Mouse (Mus musculus): ENCODE results near the gene Junb.
A peak's percentile ranks its signal among the peaks of the same experiment; 100 is the strongest.

Gene Junb

GRCm38 (mm10) chr8:84989311-84989731 lies 10.8 kb upstream of the Junb start:
- no peak for DNase-seq (ENCODE audit: extremely low read depth, low read depth)

- no peak for DNase-seq (ENCODE audit: extremely low read depth, low read depth)
Observed at GRCm38 (mm10) chr8:84987903-84988302, 9.4 kb upstream of the Junb start.

GRCm38 (mm10) chr8:84987388-84987787 lies 8.9 kb upstream of the Junb start:
- no peak for DNase-seq (ENCODE audit: extremely low read depth, low read depth)

DNA sequence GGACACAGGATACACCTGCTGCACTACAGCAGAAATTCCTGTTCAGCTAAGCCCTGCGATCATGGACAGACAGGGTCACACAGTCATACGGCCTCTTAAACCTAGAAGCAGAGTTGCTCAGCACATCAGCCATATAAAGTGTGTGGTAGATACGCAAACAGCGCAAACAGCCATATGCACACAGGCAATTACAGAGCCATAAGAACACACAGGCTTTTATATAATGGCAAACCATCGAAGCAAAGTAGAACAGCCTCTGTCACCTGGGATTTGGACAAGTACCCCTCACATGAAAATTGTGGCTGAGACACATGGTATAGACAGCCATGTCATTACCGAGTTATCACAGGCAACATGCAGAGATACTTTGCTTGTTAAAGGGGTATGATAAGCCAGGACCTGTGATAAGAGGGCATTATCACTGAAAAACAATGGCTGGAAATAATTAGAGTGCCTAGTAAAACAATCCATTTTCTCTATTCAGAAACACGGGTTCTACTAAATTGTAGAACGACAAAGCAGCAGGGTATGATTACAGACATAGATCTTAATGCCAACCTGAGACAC lies 7.9 kb upstream of the Junb start:
- no peak for DNase-seq (ENCODE audit: extremely low read depth, low read depth)

DNA sequence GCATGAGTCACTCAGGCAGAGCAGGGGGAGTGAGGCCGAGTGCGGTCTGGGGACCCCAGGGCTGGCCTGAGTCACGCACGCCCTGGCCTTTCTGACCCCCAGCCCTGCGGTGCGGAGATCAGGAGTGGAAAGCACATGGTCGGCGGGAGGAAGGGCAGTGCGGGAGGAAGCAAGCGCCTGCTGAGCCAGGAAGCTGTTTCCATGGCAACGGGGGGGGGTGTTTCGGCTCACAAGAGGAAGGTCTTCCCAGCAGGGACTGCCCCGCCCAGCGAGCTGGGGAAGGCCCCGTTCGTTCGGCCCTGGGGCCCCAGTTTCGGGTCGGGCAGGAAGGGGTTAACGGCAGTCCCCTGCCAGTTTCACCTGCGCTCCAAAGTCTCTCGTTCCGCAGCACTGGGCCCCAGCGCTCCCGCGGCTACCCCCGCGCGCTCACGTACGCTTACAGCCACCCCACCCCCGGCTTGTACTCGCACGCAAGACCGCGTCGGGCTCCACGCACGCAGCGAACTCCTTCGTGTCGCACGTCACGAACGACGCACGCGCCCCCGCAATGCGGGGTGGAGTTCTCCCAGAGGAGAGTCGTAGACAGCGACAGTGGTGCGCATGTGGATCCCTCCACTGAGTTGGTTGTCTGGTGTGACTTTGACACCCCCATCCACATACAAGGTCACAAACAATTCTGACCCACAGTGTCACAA lies 7.3 kb upstream of the Junb start:
- no peak for DNase-seq (ENCODE audit: extremely low read depth, low read depth)

- DNase-seq (ENCODE audit: extremely low read depth, low read depth) = no peak
Observed at GRCm38 (mm10) chr8:84985049-84985683, 6.6 kb upstream of the Junb start.

- DNase-seq (ENCODE audit: extremely low read depth, low read depth) = no peak
Observed at GRCm38 (mm10) chr8:84984294-84985048, 6.0 kb upstream of the Junb start.

- DNase-seq (ENCODE audit: extremely low read depth, low read depth) = no peak
Observed at GRCm38 (mm10) chr8:84982499-84983011, 4.0 kb upstream of the Junb start.

GRCm38 (mm10) chr8:84981644-84982498 lies 3.4 kb upstream of the Junb start:
- DNase-seq (ENCODE audit: extremely low read depth, low read depth) = no peak

- no peak for DNase-seq (ENCODE audit: extremely low read depth, low read depth)
Observed at GRCm38 (mm10) chr8:84980622-84981358, 2.3 kb upstream of the Junb start.

DNA sequence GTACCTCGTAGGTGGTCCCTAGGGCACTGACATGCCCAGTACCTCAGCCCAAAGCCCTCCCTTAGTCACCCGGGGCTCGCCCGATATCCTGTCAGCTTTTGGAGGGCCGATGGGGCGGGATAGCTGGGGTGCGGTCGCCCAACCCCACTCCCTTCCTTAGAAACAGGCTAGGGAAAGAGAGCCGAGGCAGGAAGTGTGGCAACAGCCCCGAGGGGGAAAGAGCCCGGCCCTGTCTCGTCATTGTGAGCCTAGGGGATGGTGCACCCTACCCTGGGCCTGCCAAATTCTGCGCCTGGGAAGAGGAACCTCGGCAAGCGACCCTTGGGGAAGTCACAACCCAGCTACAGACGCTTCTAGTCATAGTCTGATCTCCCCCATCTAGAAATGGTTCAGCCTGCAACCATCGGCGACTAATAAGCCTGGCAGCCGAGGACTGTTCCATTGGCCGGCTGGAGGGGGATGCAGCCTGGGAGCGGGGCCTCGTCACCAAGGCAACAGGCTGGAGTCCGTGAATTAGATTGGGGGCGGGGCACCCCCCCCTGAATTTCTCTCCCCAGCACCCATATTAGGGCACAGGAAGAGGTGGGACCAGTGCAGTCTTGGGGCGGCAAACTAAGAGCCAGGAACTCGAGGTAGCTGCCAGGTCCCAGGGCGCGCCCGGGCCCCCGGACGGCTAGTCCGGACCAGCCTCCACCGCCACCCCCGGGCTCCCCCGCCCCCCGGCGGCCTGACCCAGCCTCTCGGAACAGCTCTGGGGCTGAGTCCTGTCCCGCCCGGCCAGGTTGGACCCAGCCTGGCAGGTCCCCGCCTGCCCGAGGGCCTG lies 1.3 kb upstream of the Junb start:
- peak; percentile 97 for DNase-seq (ENCODE audit: extremely low read depth, low read depth)

DNA sequence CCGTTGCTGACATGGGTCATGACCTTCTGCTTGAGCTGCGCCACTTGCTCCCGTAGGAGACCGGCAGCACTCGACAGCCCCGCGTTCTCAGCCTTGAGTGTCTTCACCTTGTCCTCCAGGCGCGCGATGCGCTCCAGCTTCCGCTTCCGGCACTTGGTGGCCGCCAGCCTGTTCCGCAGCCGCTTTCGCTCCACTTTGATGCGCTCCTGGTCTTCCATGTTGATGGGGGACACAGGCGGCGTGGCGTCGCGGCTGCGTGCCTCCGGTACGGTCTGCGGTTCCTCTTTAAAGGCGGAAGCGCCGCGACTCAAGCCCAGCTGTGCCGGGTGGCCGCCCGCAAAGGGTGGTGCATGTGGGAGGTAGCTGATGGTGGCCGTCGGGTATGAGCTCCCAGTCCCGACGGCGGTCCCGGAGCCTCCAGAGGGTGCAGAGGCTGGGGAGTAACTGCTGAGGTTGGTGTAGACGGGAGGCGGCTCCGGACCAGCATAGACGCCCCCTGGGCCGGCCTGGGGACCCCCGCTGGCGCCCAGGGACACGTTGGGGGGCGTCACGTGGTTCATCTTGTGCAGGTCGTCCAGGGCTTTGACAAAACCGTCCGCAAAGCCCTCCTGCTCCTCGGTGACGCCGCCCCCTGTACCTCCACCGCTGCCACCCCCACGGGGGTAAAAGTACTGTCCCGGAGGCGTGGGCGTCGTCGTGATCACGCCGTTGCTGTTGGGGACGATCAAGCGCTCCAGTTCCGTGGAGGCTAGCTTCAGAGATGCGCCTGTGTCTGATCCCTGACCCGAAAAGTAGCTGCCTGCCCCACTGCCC lies 877 bp downstream of the Junb start:
- DNase-seq (ENCODE audit: extremely low read depth, low read depth) = no peak

- no peak for DNase-seq (ENCODE audit: extremely low read depth, low read depth)
Observed at GRCm38 (mm10) chr8:84976763-84977434, 1.6 kb downstream of the Junb start.

GRCm38 (mm10) chr8:84976031-84976762 lies 2.3 kb downstream of the Junb start:
- DNase-seq (ENCODE audit: extremely low read depth, low read depth) = no peak

GRCm38 (mm10) chr8:84975434-84975833 lies 3.1 kb downstream of the Junb start:
- DNase-seq (ENCODE audit: extremely low read depth, low read depth) = no peak

- DNase-seq (ENCODE audit: extremely low read depth, low read depth) = no peak
Observed at GRCm38 (mm10) chr8:84974543-84975142, 3.9 kb downstream of the Junb start.
